Mouse (Mus musculus) megakaryocyte progenitor cell, adult 5-6 weeks (primary cell): ENCODE measurements at regions not wholly inside any gene's neighbourhood (a gene's known extent, or its start where the extent isn't known, plus 50 kb on each side); places are given as distances from the start of the nearest gene placed in this dataset.

Experiments
- ATAC-seq: replicated peaks from 2 replicates; pipeline ENCODE4 v1.8.0; 2016; ENCODE audit warnings: mild to moderate bottlenecking, moderate TSS enrichment, inconsistent platforms; ENCODE audit not compliant: poor library complexity

DNA sequence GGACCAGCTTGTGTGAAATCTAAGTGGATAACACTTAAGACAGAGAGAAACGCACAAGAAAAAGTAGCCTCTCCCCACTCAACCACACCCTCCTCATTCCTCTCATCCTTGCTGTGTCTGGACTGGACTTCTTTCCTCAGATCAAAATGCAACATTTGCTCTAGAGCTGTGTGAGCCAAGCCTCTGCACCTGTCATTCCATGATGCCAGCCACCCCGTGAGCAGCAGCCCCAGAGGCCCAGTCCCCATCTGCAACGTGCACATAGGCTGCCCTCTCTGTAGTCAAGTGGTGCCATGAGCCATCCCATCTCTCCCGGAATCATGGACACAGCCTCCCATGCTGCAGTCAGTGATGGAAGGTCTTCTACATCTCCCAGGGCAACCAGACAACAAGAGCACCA lies 55.1 kb upstream of the Gpc1 start:
- no peak for ATAC-seq

DNA sequence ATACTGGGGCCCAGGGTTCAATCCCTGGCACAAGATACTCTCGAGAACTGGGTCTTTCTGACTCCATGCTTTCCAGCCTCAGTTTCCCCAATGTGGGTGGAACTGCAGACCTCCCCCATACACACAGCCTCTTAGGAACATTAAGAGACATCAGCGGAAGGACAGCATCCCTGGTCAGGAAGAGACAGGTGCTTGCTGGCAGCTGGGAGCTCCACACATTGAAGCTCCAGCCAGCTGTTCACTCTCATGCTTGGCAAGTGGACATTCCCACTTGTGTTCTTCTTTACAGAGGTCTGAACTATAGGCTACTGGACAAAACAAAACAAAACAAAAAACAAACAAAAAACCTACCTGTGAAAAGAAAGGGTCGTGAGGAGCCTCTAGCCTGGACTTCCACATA lies 55.5 kb upstream of the Gpc1 start:
- no peak for ATAC-seq

DNA sequence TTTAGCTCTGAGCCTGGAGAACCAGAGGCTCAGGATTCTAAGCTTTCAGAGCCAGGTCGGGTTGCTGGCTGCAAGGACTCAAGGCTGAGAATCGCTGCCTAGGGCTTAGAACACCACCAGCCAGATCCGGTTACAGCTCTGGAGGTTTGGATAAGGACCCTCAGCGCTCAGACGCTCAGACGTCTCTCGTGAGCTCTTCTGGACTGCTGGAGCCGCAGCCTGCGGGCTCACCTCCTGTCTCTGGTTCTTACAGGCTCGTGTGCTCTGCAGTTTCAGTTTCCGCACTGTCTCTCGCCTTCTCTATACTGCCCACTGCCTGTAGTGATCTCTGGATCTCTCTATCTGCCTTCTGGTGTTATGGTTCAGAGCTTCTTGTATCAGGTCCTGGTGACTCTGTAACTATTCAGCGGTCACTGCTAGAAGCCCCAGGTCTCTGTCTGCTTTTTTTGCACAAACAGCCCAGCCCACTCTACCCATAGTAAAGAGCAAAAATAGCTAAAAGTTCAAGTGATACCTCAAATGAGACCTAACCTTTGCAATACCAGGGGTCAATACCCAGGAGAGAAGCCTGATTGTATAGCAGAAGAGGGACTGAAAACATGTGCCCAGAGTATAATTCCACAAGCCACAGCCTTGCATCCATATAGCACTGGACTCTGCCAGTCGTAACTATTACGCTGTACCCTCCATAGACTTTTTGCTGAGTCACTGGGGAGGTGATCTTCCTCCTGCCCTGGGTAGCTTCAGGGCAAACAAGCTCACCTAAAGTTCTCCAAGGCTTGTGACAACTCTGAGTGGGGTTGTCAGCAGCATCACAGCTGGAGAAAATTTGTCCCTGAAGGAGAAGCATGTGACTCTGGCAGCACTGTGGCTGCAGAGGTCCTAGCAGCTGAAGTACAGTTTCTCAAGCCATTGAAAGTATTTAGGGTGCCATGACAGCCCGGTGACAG lies 56.4 kb upstream of the Gpc1 start:
- ATAC-seq = peak; percentile 75

DNA sequence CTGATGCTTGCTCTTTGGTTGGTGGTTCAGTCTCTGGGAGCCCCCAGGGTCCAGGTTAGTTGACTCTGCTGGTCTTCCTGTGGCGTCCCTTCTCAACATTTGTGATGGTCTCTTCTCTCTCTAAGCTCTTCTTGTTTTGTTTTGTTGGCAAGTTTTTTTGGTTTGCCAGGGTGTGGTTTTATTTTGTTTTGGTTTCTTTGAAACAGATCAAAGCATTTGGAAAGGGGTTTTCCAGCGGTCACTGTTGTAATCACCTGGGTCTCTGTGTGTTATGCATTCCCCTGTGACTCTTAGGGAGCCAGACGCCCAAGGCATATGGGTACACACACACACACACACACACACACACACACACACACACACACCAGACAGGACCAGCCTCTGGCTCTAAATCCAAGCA lies 57.4 kb upstream of the Gpc1 start:
- no peak for ATAC-seq

DNA sequence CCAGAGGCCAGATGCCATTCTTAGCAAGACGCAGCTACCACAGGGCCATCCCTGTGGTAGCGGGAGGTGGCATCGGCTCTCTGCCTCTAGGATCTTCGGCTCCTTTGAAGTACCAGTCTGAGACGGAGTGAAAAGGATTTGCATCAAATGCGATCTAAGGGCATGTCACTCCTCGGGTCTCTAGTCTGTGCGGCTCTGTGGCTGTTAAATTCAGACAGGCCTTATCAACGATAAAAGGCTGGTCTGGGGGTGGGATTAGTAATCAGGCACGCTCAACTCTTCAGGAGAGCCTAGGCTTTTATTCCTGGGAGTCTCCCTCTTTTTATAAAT lies 58.7 kb upstream of the Gpc1 start:
- no peak for ATAC-seq

DNA sequence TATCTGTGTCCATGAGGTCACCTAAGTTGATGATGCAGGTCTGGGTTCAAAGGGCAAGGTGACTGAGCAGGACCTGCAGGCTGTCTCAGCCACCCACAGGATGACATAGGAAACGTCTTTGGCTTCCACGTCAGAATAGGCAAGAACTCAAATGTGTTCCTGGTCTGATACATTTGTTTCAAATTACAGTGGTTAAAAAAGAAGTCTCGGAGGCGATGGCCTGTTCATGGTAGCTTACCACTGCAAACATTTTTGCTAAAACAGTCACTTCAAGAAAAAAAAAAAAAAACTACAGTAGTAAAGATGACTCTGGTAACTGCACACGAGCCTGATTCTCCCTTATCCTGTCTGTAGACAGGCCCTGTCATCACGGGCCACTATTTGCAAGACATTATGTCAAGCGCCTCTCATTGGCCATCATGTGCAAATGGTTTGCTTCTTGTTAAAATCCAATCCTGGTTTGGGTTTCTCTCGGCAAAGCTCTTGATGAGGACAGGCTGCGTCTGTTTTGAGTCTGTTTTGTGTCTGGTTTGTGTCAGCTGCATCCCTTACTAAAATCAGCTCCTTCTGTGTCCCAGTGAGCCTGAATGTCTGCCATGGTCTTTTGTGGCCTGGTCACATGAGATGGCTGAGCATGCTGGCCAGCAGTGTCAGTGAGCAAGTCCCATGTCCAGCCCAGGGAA lies 59.2 kb upstream of the Gpc1 start:
- ATAC-seq = no peak

DNA sequence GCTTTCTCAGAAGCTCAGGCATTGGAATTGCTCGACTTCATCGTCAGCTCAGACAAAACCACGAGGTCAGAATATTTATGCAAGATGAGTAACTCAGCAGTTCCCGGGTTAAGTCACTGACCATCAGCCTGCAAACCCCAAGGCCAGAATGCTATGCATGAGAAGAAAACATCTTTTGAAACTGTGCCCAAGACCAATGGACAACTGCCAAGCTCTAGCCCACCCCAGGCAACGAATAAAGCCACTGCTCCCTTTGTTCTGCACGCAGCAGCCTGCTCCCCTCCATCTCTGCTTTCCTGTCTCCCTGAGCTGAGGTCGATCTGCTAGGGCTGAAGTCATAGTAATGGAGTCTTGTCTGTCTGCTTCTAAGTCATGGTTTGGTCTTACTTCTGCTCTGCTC lies 61.7 kb upstream of the Gpc1 start:
- ATAC-seq = no peak

DNA sequence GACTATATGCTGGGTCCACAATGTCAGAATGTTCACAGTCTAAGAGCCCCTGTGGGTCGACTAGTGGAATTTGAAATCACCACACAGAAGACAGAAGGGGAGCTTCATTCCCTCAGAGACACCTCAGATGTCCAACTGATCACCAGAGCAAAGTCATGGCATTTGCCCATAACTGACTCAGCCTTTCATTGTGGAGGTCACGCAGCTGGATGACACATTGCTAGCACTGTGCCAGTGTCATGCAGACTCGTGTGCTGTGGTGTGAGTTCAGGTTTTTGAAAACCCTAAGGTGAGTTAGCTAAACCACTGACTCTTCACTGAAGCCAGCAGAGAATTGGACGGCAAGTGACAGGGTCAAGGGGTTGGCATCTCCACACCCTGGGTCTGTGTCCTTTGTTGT lies 62.3 kb upstream of the Gpc1 start:
- no peak for ATAC-seq

DNA sequence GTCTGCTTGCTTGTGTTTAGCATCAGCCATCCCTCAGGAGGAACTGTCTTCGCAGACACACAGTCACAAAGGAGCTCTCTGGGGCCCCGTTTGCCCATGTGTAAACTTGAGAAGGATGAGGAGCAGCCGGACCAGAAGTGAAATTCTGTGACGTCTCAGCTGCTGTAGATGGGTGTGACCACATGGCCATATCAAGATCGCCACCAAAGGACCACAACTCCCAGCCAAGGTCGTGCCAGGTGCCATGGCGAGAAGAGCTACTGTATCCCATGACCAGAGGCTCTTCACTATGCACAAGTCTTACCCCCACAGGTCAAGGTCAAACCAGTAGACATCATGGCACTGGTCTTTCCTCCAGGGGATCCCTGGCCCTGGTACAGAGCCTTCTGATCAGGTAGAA lies 64.9 kb upstream of the Gpc1 start:
- no peak for ATAC-seq

DNA sequence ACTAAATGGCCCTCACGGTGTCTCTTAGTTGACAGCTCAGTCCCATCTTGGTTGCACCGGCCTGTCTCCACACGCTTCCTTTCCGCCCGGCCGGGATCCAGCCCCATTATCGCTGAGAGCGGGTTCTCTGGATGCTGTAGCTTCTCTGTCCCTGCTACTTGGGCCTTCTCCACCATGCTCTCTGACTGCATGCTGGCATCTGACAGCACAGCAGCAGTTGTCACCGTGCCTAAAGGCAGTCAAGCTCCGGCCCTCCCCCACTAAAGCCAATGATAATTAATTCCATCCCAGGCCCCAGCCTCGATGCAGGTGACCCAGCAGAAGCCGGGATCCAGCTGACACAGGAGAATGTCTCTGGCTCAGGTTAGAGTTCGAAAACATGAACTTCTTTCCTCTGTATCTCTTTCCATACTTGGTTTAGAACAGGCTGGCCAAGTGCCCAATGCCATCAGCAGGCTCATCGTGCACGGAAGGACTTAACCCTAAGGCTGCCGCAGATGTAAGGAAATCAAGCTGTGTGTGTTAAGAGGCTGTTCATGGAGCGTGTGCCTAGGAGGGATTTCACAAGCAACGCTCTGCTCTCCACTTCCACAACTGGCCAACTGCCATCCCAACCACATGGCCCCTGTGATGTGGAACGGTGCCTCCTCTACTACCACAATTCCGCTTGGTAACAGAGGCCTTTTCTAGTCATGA lies 76.5 kb upstream of the Gpc1 start:
- peak; percentile 96 for ATAC-seq

DNA sequence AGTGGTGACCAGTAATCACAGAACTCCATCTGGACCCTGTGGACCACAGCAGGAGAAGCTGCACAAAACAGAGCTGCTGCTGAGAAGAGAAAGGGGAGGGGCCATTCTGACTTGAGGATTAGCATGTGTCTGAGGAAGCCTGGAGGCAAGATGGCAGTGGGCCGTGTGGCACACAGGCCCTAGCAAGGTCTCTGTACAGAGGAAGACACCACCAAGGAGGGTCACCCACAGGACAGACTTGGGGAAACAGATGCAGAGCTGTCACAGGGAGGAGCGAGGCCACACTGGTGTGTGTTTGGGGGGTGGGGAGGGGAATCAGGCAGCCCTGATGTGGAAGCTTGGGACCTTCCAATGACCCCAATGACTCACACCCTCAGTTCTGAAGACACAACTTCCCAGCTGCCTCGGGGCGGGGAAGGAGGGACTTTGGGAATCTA lies 79.7 kb upstream of the Gpc1 start:
- peak; percentile 10; the same call in 1 of the 2 replicates for ATAC-seq

DNA sequence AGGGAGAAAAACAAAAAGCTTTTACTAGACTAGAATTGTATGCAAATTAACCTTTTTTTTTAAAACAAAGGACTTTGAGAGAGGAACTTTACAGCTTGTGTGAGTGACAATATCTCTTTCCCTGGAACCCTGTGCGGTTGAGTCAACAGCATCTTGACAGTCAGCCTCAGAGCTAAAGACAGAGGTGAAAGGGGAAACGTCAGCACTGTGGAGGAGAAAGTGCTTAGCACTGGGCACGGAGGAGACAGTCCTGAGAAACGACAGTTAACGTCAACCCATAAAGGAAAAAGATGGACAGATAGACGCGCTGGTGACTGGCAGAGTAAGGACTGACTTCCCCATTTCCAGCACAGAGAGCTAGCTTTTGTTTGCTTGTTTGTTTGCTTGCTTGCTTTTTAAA lies 82.0 kb upstream of the Gpc1 start:
- peak; percentile 67 for ATAC-seq

DNA sequence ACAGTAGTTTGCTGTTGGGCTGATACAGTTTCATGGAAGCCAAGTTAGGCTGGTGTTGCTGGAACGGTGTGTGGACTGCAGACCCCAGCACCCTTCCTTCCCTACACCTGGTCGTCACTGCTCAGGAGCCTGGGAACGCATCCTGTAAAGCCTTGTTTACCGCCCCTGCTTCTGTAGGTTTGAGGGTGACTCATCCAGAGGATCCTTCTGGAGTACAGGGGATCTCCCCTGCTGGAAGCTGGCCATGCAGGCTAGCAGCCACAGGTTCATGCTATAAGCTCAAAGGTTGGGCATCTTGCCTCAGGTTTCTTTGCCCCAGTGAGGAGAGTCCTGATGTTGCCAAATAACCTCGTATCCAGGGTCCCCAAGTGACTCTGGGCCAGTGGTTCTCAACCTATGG lies 86.2 kb upstream of the Gpc1 start:
- no peak for ATAC-seq

DNA sequence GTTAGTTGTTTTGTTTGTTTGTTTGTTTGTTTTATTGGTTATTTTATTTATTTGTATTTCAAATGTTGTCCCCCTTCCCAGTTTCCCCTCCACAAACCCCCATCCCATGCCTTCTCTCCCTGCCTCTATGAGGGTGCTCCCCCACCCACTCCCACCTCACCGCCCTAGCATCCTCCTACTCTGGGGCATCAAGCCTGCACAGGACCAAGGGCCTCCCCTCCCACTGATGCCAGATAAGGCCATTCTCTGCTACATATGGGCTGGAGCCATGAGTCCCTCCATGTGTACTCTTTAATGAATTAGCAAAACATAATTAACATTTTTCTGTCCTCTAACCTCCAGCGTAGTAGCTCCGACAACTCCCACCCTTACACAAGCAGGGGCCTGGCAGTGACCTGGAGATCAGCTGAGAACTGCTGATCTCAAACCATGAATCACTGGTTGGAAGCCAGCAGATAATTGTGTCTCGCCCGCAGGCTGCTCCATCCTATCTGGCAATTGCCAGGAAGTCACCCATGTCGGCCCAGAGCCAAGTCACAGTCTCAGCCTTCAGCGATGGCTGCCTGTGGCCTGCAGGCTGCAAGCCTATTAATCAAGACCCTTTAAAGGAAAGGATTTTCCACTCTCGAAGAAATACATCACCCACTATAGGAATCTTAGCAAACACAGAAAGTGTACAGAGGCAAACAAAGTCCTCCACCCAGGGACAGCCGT lies 86.8 kb upstream of the Gpc1 start:
- peak; percentile 58 for ATAC-seq

DNA sequence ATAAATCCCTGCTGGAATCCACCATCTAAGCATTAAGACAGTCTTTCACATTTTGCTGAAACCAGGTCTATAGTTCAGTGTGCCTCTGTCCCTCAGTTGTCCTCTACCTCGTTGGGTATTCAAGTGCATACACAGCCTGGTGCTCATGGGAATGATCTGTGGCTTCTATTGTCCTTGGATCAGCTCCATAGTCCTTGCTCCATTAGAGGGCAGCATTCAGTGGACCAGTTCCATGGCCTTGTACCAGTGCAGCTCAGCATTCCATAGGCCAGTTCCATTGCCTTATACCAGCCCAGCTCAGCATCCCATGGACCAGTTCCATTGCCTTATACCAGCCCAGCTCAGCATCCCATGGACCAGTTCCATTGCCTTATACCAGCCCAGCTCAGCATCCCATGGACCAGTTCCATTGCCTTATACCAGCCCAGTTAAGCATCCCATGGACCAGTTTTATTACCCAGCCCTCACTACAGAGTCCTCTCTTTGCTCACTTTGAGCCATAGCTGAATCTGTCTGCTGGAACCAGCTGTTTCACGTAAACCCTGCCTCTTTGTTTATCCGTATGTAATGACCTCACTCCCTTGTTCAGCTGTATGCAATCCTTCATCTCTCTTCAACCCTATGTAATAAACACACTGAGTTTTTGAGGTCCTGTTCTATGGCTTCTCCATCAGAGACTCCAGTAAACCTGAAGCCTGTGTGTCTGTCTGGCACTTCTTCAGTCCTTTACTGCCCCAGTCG lies 88.4 kb upstream of the Gpc1 start:
- no peak for ATAC-seq

DNA sequence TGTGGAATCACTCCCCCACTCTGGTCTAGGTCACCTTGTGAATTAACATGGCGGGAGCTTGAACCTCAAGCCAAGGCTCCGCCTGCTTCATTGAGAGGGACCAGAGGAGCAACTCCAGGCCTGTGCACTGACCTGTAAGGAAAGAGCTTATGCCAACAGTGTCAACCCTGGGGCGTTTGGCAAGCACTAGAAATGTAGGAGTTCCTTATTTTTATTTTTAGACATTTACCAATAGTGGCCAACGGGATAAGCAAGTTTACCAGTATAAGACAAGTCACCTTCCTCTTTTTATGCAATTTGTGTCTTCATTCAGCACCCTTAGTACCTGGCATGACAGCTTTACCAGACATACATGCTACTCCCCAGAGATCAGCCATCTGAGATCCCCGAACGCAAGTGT lies 89.1 kb upstream of the Gpc1 start:
- ATAC-seq = peak; percentile 82

DNA sequence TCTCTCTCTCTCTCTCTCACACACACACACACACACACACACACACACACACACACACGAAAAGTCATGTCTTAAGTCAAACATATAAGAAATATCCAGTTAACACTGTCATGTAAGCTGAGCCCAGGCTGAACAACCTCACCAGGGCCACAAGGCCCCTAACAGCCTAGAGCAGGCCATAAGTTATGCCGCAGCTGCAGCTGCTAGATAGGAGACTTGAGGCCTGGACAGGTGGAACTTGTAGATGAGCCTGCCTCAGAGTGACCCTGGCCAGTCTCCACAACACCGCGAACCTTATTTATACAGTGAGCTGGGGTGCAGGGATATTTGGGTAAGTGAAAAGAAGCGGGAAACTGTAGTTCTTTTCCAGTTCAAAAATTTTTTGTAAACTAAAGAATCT lies 90.4 kb upstream of the Gpc1 start:
- no peak for ATAC-seq

DNA sequence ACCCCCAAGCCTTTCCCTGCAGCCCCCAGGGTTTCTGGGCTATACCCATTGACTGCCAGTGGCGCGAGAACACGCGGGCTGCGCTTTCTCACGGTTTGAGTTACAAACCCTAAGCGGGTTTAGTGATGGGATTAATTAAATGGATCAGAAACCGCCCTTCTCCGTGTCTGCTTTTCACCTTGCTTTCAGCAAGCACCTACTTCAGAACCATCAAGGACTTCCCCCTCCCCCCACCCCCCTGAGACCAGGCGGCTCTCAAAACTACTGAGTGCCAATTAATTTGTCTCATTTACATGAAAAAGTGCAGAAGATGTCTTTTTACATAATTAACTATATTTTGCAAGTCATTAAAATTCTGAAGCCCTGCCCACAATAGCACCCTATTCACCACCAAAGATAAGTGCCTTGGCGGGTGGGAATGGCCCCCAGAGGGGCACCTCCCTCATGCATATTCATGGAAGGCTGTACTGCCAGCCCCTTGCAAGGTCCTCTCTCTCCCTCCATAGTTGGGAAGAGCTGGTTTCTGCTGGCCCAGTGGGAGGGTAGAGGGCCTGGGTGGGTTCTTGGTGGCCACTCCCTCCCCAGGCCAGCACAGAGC lies 89.1 kb upstream of the Otos start:
- ATAC-seq = no peak

DNA sequence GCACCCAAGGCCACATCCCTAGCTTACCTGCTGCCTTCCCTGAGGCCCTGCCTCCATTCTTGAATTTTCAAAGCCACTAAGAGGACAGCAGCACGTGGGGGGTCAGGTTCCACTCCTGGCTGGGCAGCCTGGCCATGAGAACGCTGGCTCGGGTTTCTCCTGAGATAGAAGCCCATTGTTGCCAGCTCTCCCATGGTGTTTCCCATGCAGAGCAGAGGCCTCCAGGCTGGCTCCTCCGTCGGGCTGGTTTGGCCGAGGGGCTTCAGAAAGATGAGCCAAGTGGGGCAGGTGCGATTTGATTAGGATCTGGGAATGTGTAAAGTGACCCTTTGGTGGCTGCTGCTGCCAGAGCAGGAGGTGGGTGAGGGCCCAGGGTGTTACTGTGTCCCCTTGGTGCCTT lies 87.8 kb upstream of the Otos start:
- ATAC-seq = no peak

DNA sequence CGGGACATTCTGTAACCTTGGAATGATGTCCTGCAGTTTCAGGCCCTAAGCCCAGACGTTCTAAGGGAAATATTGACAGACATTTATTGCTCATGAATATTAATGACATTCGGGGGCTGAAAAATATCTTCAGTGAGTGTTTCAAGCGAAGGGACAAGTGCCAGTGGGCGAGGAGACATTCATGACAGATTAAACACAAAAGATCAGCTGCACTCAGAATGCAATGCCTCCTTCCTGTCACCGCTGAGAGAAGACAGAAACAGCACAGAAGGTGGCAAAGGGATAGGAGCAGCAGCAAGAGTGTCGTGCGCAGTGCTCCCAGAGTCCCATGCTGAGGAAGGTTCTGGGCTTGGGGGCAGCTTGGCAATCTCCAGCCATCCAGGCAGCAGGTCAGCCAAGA lies 85.1 kb upstream of the Otos start:
- ATAC-seq = no peak
